Mouse (Mus musculus) testis, adult 2 months (tissue): ENCODE results near the gene Rpap3.

ENCODE experiments used
- CTCF ChIP-seq: fragments of 200-500 bp; IDR thresholded peaks from 2 replicates; pipeline ENCODE4 v1.5.1; 2012; ENCODE audit warnings: low read depth, mild to moderate bottlenecking, inconsistent platforms, low read length, moderate library complexity; ENCODE audit not compliant: control insufficient read depth, insufficient read depth, insufficient replicate concordance
- POLR2A ChIP-seq: fragments of 200-500 bp; IDR thresholded peaks from 2 replicates; pipeline ENCODE4 v1.6.1; 2012; ENCODE audit warnings: low read depth, mild to moderate bottlenecking, inconsistent platforms, low read length, moderate library complexity; ENCODE audit not compliant: control insufficient read depth

DNA sequence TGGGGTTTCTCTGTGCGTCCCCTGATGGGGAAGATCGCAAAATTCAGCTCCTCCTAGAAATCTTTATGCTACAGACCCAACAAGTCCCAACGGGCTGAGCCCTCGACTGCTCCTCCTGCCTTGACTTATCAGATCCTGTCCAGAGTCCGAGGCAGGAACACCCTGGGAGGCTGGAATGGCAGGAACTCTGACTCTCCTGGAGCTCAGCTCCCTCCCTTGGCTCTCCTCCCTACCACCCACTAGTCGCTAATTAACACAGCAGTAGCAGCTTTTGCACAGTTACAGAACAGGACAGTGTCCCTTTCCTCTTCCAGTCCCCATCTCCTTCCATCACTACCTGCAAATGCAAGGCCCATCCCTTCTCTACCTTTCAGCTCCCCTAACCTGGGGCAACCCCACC lies 24.7 kb upstream of the Rpap3 start:
- TF ChIP-seq POLR2A (no peak), CTCF (no peak)
